Mouse (Mus musculus) hindbrain, embryonic 13.5 days (tissue): Measurements from ENCODE around the gene Tasp1. TPM values are rescaled to one million over a fixed set of nuclear protein-coding genes. Genes with fewer than 3 reads are reported as not detected.
"Not testable (repeated sequence)": the region's sequence is repeated elsewhere in the genome, so short reads cannot be mapped to it uniquely, and the experiment has no call there.

Experiments used
- ATAC-seq: fragments of 200-750 bp; cut with Nextera tagmentation; 2 replicates; pipeline ENCODE4 v1.8.0; 2017; ENCODE audit warnings: moderate TSS enrichment; ENCODE audit not compliant: low FRiP score
- H3K27ac ChIP-seq: fragments of 300-500 bp; sonication (generic); 2 replicates; pipeline ENCODE4 v1.5.1; 2015; ENCODE audit warnings: inconsistent platforms, mild to moderate bottlenecking, moderate library complexity
- H3K27me3 ChIP-seq: fragments of 300-500 bp; sonication (generic); 2 replicates; pipeline ENCODE4 v1.6.1; 2015; ENCODE audit warnings: mild to moderate bottlenecking, inconsistent platforms
- H3K36me3 ChIP-seq: fragments of 300-500 bp; sonication (generic); 2 replicates; pipeline ENCODE4 v1.6.1; 2015; ENCODE audit warnings: mild to moderate bottlenecking, inconsistent platforms
- H3K4me1 ChIP-seq: fragments of 300-500 bp; sonication (generic); replicated peaks from 2 replicates; pipeline ENCODE4 v1.6.1; 2015; ENCODE audit warnings: inconsistent platforms
- H3K4me2 ChIP-seq: fragments of 300-500 bp; sonication (generic); 2 replicates; pipeline ENCODE4 v1.6.1; 2015; ENCODE audit warnings: inconsistent platforms, mild to moderate bottlenecking, moderate library complexity
- H3K4me3 ChIP-seq: fragments of 300-500 bp; sonication (generic); 2 replicates; pipeline ENCODE4 v1.5.1; 2015; ENCODE audit warnings: mild to moderate bottlenecking, inconsistent platforms
- H3K9ac ChIP-seq: fragments of 300-500 bp; sonication (generic); 2 replicates; pipeline ENCODE4 v1.6.1; 2015; ENCODE audit warnings: mild to moderate bottlenecking, inconsistent platforms
- H3K9me3 ChIP-seq: fragments of 300-500 bp; sonication (generic); 2 replicates; pipeline ENCODE4 v1.6.1; 2016; ENCODE audit warnings: inconsistent platforms
- WGBS: fragments of 180-500 bp; shearing (Covaris S2); methylation state at CpG from one replicate; pipeline ENCODE4 v1.1.7; 2015; 5-methylcytosine and 5-hydroxymethylcytosine counted together
- polyA plus RNA-seq: library from polyadenylated mRNA; unstranded; fragments of >200 nt; fragmentation: Nextera tagmentation; extraction: Ambion mirVana; gene quantifications from 2 replicates; pipeline ENCODE4 v1.2.1, GENCODE M21; 2015

Gene Tasp1
- polyA plus RNA-seq, 1 experiment from 2014 or later = 15.4 TPM

GRCm38 (mm10) chr2:140080747-140081577, 14.4 kb upstream of the Tasp1 start:
- ATAC-seq = no peak
- no peak overlapping the region for H3K27ac ChIP-seq
- H3K27me3 ChIP-seq = no peaks in the 10 kb centered on the region
- no peaks in the 10 kb centered on the region; the same call in 1 of the 2 replicates for H3K4me1 ChIP-seq
- H3K4me2 ChIP-seq = no peak overlapping the region
- no peak overlapping the region for H3K9ac ChIP-seq
- H3K36me3 ChIP-seq = no peaks in the 10 kb centered on the region
- H3K9me3 ChIP-seq = no peaks in the 10 kb centered on the region
- H3K4me3 ChIP-seq = no peak overlapping the region
- 92% methylated on average over 11 of the region's 11 CpGs for WGBS

- H3K27ac ChIP-seq, H3K4me2 ChIP-seq, H3K9me3 ChIP-seq, H3K9ac ChIP-seq, H3K27me3 ChIP-seq, H3K4me3 ChIP-seq, ATAC-seq, H3K4me1 ChIP-seq, H3K36me3 ChIP-seq: not testable (repeated sequence)
Measured at GRCm38 (mm10) chr2:140079284-140079683, 12.7 kb upstream of the Tasp1 start.

- H3K27me3 ChIP-seq = no peaks in the 10 kb centered on the region
- no peak for ATAC-seq
Measured at GRCm38 (mm10) chr2:140078600-140079280, 12.1 kb upstream of the Tasp1 start.

GRCm38 (mm10) chr2:140077476-140077875, 10.9 kb upstream of the Tasp1 start:
- H3K4me2 ChIP-seq = no peak overlapping the region
- no peak overlapping the region for H3K27ac ChIP-seq
- H3K9me3 ChIP-seq = no peaks in the 10 kb centered on the region
- no peak overlapping the region for H3K9ac ChIP-seq
- ATAC-seq = no peak
- WGBS = 29% methylated on average over 1 of the region's 1 CpGs
- no peaks in the 10 kb centered on the region for H3K36me3 ChIP-seq
- no peaks in the 10 kb centered on the region for H3K27me3 ChIP-seq
- H3K4me1 ChIP-seq = no peaks in the 10 kb centered on the region; the same call in 1 of the 2 replicates
- no peak overlapping the region for H3K4me3 ChIP-seq

More at GRCm38 (mm10) chr2:140078600-140079280, 12.1 kb upstream of the Tasp1 start:
- Histone ChIP-seq H3K4me2 (no peak overlapping the region), H3K4me3 (no peak overlapping the region), H3K27ac (no peak overlapping the region), H3K9ac (no peak overlapping the region), H3K4me1 (no peaks in the 10 kb centered on the region; the same call in 1 of the 2 replicates), H3K36me3 (no peaks in the 10 kb centered on the region), H3K9me3 (no peaks in the 10 kb centered on the region)
- WGBS = 31% methylated on average over 6 of the region's 6 CpGs

GRCm38 (mm10) chr2:140075150-140075549, 8.5 kb upstream of the Tasp1 start:
- no peak overlapping the region for H3K9ac ChIP-seq
- no peak overlapping the region for H3K4me2 ChIP-seq
- no peak overlapping the region for H3K27ac ChIP-seq
- no peaks in the 10 kb centered on the region for H3K36me3 ChIP-seq
- no peaks in the 10 kb centered on the region; the same call in 1 of the 2 replicates for H3K4me1 ChIP-seq
- no peak overlapping the region for H3K4me3 ChIP-seq
- no peaks in the 10 kb centered on the region for H3K9me3 ChIP-seq
- ATAC-seq = no peak
- WGBS = 81% methylated on average over 3 of the region's 3 CpGs
- H3K27me3 ChIP-seq = no peaks in the 10 kb centered on the region

GRCm38 (mm10) chr2:140067516-140067915, 911 bp upstream of the Tasp1 start:
- WGBS = 60% methylated on average over 4 of the region's 4 CpGs
- no peaks in the 10 kb centered on the region for H3K9me3 ChIP-seq
- no peaks in the 10 kb centered on the region for H3K36me3 ChIP-seq
- no peak overlapping the region for H3K9ac ChIP-seq
- H3K4me1 ChIP-seq = peaks cover 10% of the 10 kb centered on the region
- no peaks in the 10 kb centered on the region for H3K27me3 ChIP-seq
- no peak overlapping the region for H3K27ac ChIP-seq
- peak overlapping the region; percentile 61 for H3K4me3 ChIP-seq
- no peak for ATAC-seq
- peak overlapping the region; percentile 80 for H3K4me2 ChIP-seq

GRCm38 (mm10) chr2:140065676-140066075, 929 bp downstream of the Tasp1 start:
- WGBS = 82% methylated on average over 8 of the region's 8 CpGs

GRCm38 (mm10) chr2:140061481-140061880, 5.1 kb downstream of the Tasp1 start:
- Histone ChIP-seq H3K4me2 (no peak overlapping the region), H3K36me3 (peaks cover 7% of the 10 kb centered on the region), H3K9ac (no peak overlapping the region), H3K4me3 (no peak overlapping the region), H3K27ac (no peak overlapping the region), H3K9me3 (no peaks in the 10 kb centered on the region), H3K27me3 (no peaks in the 10 kb centered on the region), H3K4me1 (peaks cover 4% of the 10 kb centered on the region)
- ATAC-seq = no peak
- WGBS = 97% methylated on average over 3 of the region's 3 CpGs

More at GRCm38 (mm10) chr2:140065676-140066075, 929 bp downstream of the Tasp1 start:
- H3K27ac ChIP-seq = peak overlapping the region; percentile 87; the same call in 1 of the 2 replicates
- ATAC-seq = no peak
- H3K4me1 ChIP-seq = peaks cover 10% of the 10 kb centered on the region
- no peaks in the 10 kb centered on the region for H3K9me3 ChIP-seq
- H3K27me3 ChIP-seq = no peaks in the 10 kb centered on the region
- H3K9ac ChIP-seq = peak overlapping the region; percentile 79
- H3K4me2 ChIP-seq = peak overlapping the region; percentile 80
- peak overlapping the region; percentile 61 for H3K4me3 ChIP-seq
- H3K36me3 ChIP-seq = no peaks in the 10 kb centered on the region

- H3K36me3 ChIP-seq = peaks cover 15% of the 10 kb centered on the region
- no peaks in the 10 kb centered on the region for H3K27me3 ChIP-seq
- H3K4me2 ChIP-seq = no peak overlapping the region
- no peaks in the 10 kb centered on the region for H3K4me1 ChIP-seq
- no peak for ATAC-seq
- H3K9ac ChIP-seq = no peak overlapping the region
- no peak overlapping the region for H3K27ac ChIP-seq
- H3K4me3 ChIP-seq = no peak overlapping the region
- 97% methylated on average over 4 of the region's 4 CpGs for WGBS
- no peaks in the 10 kb centered on the region for H3K9me3 ChIP-seq
Measured at GRCm38 (mm10) chr2:140060092-140060867, 6.3 kb downstream of the Tasp1 start.

- no peaks in the 10 kb centered on the region for H3K4me1 ChIP-seq
- H3K4me3 ChIP-seq = no peak overlapping the region
- H3K36me3 ChIP-seq = peaks cover 36% of the 10 kb centered on the region
- H3K27me3 ChIP-seq = no peaks in the 10 kb centered on the region
- no peak overlapping the region for H3K27ac ChIP-seq
- H3K9ac ChIP-seq = no peak overlapping the region
- H3K9me3 ChIP-seq = no peaks in the 10 kb centered on the region
- no peak overlapping the region for H3K4me2 ChIP-seq
- 93% methylated on average over 6 of the region's 6 CpGs for WGBS
- no peak for ATAC-seq
Measured at GRCm38 (mm10) chr2:140058125-140058524, 8.5 kb downstream of the Tasp1 start.

- peaks cover 85% of the 10 kb centered on the region for H3K36me3 ChIP-seq
- H3K4me3 ChIP-seq = no peak overlapping the region
- no peak overlapping the region for H3K4me2 ChIP-seq
- H3K9ac ChIP-seq = no peak overlapping the region
- no peak overlapping the region for H3K27ac ChIP-seq
- ATAC-seq = no peak
- WGBS = 94% methylated on average over 2 of the region's 2 CpGs
- no peaks in the 10 kb centered on the region for H3K27me3 ChIP-seq
- no peaks in the 10 kb centered on the region for H3K9me3 ChIP-seq
- H3K4me1 ChIP-seq = no peaks in the 10 kb centered on the region
Measured at GRCm38 (mm10) chr2:140051607-140052126, 14.9 kb downstream of the Tasp1 start.
